Mouse (Mus musculus) urinary bladder, postnatal 4 days (tissue): ENCODE measurements at regions not wholly inside any gene's neighbourhood (a gene's known extent, or its start where the extent isn't known, plus 50 kb on each side); places are given as distances from the start of the nearest gene placed in this dataset.

ENCODE experiments used
- DNase-seq, 2 experiments: peaks; one replicate each; pipeline ENCODE4 v3.0.0; 2021 to 2022; ENCODE audit warnings: low spot score in 2 of 2

DNA sequence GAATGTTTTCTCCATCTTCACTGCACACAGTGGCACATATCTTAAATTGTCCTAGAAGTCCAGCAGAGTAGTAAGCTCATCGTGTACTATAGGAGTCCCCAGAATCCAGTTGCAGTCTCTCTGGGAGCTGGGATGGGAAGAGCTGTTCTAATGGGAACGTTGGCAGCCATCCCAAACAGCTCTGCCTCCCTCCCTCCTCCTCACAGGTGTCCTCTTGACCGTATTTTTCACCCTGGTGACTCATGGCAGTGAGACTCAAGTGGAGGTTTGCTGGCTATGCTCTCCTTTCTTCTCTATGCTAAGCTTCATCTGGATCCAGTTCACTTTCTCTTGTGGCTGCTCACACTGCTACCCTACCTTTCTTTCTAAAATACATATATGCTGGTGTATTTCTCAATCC, 109.2 kb upstream of the Sash1 start:
- DNase-seq, result no peak

DNA sequence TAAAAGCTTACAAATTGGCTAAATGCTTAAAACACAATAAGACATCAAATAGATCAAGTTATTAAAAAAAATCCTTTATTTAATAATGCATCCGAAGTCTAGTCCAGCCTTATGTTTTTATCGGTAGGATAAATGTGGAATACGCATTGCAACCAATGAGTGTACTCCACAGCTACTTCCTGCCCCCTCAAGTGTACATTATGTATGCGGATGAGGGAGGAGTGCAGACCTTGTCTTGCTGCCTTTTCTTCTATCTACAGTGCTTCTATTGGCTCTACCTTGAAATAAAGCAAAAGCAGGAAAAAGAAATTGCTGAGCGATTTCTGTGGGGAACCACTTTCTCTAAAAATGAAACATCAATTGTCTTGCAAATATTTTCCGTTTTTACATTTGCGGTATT, 100.5 kb upstream of the Sash1 start:
- no peak for DNase-seq

DNA sequence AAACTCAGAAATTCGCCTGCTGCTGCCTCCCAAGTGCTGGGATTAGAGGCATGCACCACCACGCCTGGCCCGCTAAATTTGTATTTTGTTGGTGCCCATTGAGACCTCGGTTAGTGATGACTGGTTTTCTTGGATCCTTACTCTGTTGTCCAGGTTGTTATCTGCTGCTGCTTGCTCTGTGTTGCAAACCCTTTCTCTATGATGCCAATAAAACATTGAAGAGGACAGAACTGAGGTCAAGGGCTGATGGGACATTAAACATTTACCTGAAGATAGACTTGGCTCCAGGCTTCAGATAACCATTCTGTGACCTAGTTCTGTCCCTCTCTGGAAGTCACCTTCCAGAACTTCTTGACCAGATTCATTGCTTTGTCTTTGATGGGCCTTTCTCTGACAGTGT, 97.5 kb upstream of the Sash1 start:
- DNase-seq, result no peak

DNA sequence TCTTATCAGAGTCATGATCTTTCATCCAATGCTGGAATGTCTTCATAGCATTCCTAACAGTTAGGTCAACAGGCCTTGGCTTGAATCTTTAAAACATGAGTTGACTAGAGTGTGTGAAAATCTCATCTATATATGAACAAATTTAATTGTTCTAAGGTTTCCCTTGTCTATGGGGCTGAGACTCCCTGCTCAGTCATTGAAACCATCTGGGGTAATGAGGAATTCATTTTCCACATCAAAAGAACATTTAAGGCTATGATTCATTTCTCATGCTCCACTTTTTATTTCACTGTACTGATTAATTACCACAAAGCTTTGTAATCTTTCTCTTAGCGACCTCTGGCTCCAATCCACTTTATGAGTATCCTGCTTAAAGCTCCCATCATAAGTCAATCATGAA, 94.7 kb upstream of the Sash1 start:
- no peak for DNase-seq

DNA sequence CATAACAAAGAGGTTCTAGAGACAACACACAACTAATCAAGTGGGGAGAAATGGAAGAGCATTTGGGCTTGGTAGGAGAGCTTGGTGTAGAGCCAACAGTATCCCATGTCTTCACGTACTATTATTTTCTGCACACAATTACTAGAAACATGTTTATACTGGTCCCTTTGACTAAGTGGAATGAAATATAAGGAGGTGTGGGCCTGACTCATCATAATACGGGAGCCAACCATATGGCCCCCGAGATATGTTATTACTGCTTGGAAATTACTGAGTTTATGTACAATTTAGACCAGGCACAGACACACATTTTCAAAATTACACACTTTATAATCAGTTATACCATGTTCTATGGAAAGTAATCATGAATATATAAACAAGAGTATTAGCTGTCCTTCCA, 92.7 kb upstream of the Sash1 start:
- no peak for DNase-seq

DNA sequence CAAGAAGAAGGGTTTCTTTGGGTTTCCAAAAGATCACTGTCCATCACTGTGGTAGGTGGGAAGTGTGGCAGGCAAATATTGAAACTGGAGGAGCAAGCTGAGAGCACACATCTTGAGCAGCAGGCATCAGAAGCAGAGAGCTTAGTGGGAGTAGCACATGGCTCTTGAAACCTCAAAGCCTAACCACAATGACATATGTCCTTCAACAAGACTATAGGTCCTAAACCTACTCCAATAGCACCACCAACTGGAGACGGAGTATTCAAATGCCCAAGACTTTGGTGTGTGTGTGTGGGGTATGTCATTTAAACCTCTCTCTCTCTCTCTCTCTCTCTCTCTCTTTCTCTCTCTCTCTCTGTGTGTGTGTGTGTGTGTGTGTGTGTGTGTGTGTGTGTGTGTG, 88.1 kb upstream of the Sash1 start:
- DNase-seq, result no peak

DNA sequence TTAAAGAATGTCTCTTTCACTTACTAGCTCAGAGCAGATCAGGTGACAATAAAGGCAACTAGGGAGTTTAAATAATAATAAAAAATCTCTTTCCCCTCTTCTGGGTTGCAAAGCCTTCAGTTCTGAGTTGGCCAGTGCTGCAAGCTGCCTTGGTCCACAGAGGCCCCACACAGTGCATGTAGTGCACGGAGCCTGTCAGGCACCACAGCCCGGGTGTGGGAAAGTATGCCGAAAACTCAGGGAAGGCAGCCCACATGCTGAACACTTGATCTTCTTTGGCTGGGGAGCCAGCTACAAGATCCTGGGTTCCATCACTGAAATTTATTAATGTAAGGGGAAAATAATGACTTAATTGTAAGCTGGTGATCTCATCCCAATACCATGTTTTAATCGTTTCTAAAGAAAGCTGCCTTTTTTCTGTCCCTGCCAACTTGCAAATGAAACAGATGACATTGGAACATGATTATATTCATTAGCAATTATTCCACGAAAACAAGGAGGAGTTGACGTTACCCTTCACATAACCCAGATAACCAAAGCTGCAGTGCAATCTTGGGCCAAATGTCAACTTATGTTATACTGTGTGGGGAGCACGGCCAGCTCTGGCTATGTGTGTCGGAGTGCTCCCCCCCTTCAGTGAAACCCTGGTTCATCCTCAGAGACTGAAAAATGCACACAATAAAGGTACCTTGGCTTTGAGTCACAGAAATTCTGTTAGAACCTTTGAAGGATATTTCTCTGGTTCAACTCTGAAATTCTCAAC, 87.1 kb upstream of the Sash1 start:
- DNase-seq, result peak in 1 of 2 experiments; percentile 36

DNA sequence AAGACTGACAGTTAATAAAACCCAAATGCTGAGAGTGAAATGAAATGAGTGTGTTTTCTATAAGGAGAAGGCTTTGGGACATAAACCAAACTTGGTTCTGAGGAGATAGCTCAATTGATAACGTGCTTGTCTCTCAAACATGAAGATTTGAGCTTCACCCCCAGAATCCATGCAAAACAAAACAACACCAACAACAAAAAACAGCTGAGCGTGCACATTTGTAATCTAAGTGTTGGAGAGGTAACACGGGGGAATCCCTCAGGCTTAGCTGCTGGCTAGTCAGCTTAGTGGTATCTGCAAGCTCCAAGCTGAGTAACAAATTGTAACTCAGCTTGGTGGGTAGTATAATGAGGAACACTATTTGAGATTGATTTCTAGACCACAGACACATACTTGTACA, 84.9 kb upstream of the Sash1 start:
- no peak for DNase-seq

DNA sequence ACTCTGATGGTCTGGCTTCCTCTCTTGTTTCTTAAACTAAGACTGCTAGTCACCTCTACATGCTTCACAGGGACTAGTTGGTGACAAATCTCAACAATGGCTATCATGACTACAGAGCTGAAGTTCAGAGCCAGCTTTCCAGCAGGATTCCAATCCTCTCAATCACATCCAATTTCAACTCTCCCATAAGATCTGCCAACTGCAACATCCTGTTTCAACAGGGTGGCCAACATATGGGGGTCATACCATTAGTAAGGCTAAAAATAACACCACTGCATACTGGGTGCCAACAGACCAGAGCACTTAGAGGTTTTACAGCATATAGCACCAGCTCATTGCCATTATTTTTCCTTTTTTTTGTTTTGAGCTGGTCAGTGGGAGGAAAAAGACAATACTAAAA, 83.7 kb upstream of the Sash1 start:
- DNase-seq, result no peak

DNA sequence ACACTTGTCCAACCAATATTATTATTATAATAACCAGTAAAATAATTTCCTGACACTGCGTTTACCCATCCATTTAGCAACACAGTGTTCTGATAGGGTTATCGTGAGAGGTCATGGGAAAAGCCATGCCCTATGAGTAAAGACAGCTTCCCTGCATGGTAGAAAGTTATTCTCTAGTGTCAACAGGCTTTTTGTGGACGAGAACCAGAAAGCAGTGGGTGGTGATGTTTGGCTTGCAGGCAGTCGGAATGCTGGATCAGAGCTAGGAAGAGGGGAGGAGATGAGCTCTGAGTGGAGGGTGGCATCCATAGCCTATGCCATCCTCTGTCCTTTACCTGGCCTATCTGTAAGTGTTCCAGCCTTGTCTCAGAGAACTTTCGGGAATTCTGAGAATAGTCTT, 83.1 kb upstream of the Sash1 start:
- DNase-seq, result no peak

DNA sequence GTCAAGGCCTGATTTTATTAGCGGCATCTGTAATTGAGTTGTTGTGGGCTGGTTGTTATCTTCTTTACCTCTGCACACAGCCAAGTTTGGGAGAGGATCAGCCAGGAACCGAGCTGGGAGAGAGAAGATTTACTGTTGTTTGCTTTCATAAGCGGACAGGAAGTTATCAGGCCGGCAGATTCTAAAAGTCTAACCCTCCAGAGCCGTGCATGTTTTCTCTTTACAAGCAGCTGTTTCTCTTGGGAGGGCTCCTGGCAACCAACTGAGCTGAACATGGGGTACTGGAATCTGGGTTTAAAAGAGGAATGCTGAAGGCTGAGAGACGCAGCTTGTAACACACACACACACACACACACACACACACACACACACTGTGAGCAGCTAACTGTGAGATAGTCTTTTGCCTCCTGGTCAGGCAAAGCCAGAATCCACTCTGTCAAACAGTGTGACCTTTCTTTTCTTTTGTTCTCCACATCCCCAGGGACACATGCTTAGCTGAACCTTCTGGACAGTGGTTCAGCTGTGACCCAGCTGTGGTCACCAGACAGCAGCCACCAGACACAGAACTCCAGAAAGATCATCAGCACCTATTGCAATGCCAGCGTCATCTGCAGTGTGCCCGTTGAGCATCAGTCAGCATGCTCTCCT, 82.5 kb upstream of the Sash1 start:
- peak in 1 of 2 experiments; percentile 59 for DNase-seq

DNA sequence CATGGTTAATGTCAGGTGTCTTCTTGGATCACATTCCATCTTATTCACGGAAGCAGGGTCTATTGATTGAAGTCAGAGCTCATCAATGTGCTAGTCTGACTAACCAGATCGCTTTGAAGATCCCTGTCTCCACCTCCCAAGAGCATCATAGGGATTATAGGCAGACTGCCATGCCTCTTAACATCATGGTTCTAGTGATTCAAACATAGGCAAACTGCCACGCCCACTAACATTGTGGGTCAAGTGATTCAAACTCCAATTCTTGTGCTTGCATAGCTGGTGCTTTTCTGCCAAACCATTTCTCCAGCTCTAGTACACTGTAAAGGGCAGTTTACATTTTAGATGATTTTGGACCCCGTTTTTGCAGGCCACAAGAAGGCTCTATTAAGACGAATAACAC, 77.1 kb upstream of the Sash1 start:
- no peak for DNase-seq

DNA sequence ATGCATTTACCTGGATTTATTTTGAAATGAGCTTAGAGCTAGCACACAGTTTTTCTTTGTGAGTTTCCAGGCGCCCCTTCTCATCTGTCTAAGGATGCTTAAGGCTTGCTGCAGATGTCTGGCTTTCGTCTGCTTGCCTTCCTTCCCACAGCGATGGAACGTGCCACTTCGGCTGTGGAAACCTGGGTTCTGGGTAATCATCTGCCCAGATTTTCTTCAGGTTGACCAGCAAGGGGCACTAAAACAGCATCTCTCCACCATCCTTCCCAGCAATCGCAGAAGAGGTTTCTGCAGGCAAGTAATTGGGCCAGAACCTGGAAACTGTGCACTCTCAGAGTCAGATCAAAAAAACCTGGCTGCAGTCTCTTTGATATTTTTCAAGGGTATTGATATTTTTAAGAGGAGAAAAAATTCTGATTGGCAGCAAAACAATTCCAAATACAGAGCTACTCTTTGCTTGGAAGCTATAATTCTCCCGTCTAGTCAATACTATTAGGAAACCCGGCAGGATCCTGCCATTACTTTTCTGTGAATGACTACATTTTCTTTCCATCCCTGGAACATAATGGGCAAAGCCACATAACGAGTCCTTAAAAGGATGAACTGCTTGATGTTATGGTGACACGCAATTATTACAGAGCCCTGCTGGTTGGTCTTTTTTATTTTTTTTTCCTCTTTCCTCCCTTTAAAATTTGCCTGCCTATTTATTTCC, 75.2 kb upstream of the Sash1 start:
- DNase-seq, result no peak

DNA sequence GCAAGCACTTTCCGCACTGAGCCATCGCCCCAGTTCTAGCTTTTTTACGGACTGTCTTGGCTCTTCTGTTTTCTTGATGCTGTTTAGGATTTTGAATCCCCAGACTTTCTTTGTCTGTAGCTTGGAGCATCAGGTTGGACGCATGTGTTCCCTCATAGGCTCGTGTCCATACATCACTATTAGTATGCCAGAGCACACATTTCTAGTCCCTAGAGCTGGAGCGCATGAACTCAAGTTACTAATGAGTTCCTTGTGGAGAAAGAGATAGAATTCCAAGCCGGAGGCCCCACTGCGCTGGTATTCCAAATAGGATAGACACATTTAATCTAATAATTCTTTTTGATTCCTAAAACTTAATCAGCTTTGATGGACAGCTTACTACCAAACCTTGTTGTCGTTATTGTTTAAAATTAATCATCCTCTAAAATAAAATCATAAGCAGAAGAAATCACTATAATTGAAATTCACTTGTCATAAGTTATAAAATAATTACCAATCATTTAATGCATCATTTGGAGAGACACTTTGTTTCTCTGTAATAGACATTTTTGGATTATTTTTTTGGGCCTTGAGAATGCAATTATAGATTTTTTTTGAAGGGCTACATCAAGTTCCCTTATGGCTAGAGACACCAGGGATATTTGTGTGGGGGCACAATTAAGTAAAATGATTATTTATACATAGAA, 74.5 kb upstream of the Sash1 start:
- no peak for DNase-seq

DNA sequence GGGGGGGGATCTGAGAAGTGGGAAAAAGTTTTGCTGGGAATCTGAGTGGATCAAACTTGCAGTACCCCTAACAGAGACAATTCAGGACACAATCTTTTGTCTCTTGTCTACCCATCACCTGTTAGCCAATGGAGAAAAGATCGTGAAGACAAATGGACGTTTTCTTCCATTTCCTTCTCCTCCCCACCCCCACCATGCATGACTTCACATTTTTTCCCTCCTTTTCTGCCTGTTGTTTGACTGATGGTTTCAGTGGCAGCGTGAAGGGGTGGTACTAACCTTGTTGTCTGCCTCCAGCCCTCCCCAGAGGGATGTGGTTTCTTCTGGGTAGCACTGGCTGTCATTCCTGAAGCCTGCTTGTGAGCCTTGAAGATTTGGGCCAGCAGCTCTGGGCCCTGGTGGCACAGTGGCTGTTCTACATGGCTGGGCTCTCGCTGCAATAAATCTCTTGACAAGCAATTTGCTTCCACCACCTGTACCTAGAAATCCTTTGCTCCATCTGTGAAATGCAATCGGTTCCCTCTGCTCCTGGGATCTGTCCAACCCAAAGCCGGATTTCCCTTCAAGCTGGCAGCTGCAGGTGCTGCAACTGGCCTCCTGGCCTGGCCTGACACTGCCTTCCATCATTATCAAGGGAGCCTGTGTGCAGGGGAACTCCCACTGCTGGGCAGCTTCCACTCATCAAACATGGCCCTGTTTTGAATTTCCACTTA, 69.8 kb upstream of the Sash1 start:
- no peak for DNase-seq

DNA sequence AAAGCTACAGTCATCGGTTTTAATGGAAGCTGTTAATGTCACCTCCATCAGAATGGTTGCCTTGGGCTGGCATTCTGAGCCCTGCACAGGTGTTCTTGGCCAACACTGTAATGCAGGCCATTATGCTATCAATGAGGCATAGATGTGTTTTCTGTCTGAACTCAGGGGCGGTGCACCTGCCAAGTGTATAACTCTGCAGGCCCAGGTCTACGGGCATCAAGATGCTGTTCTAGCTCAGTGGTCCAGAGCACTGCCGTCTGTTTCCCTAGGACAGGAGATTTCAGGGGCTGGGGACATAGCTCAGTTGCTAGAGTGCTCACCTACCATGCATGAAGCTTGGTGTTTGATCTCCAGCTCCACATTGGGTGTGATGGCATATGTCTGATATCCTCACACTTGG, 68.1 kb upstream of the Sash1 start:
- no peak for DNase-seq

DNA sequence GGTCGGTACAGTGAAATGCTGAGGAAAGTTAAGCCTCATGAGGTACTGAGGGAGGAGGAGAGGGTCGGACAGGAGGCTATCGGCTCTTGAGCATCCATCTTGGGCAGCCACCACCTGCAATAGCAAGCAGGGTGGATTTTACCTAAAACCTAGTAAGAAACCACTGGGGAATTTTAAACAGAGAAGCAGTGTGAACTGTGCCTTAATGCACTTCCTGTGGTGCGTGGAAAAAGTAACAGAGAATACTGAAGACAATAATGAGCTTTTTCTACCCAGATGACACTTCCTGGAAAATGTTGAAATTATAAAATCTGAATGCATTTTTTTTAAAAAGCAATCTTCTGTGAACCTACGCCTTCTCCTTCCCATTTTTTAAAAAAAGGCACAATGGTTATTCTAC, 67.1 kb upstream of the Sash1 start:
- DNase-seq, result no peak

DNA sequence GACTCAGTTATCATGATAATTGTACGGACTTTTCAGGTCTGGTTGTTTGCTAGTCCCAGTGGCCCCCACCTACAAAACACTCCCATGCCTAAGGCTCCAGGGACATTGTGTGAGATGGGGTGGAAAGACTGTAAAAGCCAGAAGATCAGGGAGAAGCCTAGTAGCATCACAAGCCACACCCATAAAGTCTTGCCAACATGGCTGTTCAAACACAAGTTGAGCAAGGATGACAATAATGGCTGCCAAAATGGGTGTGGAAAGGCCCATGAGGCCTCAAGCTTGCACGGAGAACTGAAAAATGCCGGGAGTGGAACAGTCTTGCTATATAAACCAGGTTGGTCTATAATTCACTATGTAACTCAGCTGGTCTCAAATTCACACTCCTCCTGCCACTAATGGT, 66.1 kb upstream of the Sash1 start:
- DNase-seq, result no peak

DNA sequence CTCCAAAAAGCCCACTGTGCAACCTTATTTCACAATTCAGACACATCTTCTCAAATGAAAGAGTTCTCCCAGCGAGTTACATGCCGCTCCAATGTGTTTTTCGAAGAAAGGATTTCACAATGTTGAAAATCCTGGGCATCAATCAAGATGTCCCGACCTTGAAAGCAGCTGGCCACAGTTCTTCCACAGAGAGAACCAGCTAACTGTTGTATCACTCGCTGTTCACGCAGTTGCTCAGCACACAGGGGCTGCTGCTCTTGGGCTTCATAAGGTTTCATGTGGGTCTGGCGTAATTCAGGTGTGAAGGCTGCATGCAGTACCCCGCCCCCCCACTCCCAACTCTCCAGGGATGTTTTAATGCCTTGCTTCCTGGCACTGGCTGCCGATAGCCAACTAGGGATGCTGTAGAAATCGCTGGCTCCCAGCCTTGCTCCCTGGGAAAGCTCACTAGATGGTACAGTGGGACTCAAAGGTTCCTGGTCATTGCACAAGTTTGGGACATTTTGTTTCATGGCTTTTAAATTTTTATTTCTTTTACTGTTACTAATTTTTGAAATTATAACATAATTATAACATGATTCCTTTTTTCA, 65.5 kb upstream of the Sash1 start:
- no peak for DNase-seq

DNA sequence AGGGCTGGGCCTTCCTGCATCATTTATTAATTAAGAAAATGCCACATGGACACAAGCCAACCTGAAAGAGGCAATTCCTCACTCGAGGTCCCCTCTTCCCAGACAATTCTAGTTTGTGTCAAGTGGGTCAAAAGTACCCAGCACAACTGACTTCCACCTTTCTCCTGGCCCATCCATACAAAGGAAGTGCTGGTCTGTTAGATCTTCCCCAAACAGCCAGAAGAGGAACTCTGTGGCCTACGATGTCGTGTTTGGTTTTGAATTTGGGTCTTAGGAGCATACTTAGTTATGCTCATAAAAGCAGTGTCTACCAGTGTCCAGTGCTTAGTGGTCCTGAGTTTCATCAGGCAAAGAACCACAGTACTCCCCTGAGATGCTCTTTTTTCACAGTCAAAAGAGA, 62.4 kb upstream of the Sash1 start:
- no peak for DNase-seq

DNA sequence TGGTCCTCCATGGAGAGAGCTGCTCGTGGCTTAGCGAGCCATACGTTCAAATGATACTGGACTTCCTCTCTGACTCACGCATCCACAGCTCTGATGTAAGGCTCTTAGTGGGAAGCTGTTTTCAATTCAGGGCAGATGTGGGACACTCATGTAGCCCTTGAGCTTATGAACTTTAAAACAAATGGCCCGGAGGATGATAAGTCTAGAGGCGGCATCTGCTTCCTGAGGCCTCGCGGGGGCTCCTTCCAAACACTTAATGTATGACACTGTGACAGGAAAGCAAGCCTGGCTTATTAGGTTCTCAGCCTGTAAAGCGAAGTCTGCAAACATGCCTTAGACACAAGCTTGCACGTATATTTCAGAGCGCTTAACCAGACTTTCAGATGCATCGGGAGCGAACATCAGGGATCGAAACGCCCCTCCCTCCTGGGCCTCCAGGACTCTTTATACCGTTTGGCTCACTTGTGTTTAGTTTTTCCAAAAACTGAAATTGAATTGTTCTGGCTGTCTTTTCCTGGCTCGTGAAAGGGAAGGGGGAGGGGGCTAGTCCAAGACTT, 59.4 kb upstream of the Sash1 start:
- no peak for DNase-seq
